Mouse (Mus musculus): ENCODE results near the gene Zfand3. TPM values are rescaled to one million over a fixed set of nuclear protein-coding genes. Genes with fewer than 3 reads are reported as not detected.

The Zfand3 gene
- polyA plus RNA-seq (2014; fragmentation: Nextera tagmentation; extraction: Ambion mirVana) = 53.6 and 55.1 TPM in 2 replicates

GRCm38 (mm10) chr17:30004203-30005102 is at the start of gene Zfand3:
Zfand3 (plus strand) TSS chr17:30004733.
- Histone ChIP-seq H3K9ac (ENCODE audit: low read length) (peak within 1 kb of the TSS; percentile 97), H3K27me3 (ENCODE audit: control insufficient read depth, insufficient read depth, low read length) (no peaks in the 10 kb centered on the region), H3K4me1 (ENCODE audit: control insufficient read depth, insufficient read depth, low read length) (peaks cover 20% of the 10 kb centered on the region), H3K9me3 (ENCODE audit: control insufficient read depth, low read length) (no peaks in the 10 kb centered on the region), H3K4me3 (ENCODE audit: low read depth, low read length) (peak within 1 kb of the TSS; percentile 96), H3K36me3 (ENCODE audit: control insufficient read depth, insufficient read depth, low read length) (no peaks in the 10 kb centered on the region), H3K27ac (replicated peaks; ENCODE audit: low read depth, low read length) (peak within 1 kb of the TSS; percentile 99), H3K4me2 (ENCODE audit: low read depth, severe bottlenecking) (peak within 1 kb of the TSS; percentile 73)
- DNase-seq (ENCODE audit: low spot score) = peak; percentile 98
- peak; percentile 92 for ATAC-seq (ENCODE audit: insufficient number of reproducible peaks, low FRiP score, low TSS enrichment, low read depth)
- under 1% methylated on average over 63 of the region's 93 CpGs for WGBS

- H3K9ac ChIP-seq (ENCODE audit: low read length) = no peak overlapping the region
- H3K36me3 ChIP-seq (ENCODE audit: control insufficient read depth, insufficient read depth, low read length) = no peaks in the 10 kb centered on the region
- H3K4me3 ChIP-seq (ENCODE audit: low read depth, low read length) = no peak overlapping the region
- H3K9me3 ChIP-seq (ENCODE audit: control insufficient read depth, low read length) = peaks cover 5% of the 10 kb centered on the region; the same call in 1 of the 2 replicates
- DNase-seq (ENCODE audit: low spot score) = no peak
- 74% methylated on average over 8 of the region's 8 CpGs for WGBS
- no peak overlapping the region for H3K4me2 ChIP-seq (ENCODE audit: low read depth, severe bottlenecking)
- peaks cover 2% of the 10 kb centered on the region for H3K4me1 ChIP-seq (ENCODE audit: control insufficient read depth, insufficient read depth, low read length)
- H3K27ac ChIP-seq (replicated peaks; ENCODE audit: low read depth, low read length) = no peak overlapping the region
- no peaks in the 10 kb centered on the region for H3K27me3 ChIP-seq (ENCODE audit: control insufficient read depth, insufficient read depth, low read length)
- ATAC-seq (ENCODE audit: insufficient number of reproducible peaks, low FRiP score, low TSS enrichment, low read depth) = no peak
Measured at GRCm38 (mm10) chr17:29955880-29956279, 48.7 kb upstream of the Zfand3 start.

DNA sequence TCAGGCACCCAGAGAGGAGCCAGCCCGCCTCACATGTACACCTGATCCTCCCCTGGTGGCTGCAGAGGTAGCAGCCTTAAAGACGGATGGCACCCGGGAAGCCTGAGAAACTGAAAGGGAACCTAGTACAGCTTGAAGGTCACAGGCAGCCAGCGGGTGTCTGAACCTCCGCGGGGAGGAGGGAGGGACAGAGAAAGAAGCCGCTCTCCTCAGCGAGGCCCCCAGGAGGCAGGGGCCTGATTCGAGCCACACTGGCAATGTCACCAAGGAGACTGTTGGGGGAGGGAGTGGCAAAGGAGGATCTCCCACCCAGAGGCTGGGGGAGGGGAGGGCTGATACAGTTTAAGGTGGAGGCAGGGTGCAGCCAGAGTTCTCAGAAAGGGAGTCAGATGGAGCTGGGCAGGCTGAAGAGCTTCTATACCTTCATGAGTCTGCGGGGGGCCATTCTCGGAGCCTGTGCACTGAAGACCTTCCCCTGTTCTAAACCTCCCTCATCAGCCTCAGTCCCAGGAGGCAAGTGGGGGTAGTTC is 40.7 kb upstream of the Zfand3 start:
- no peak overlapping the region for H3K9ac ChIP-seq (ENCODE audit: low read length)
- ATAC-seq (ENCODE audit: insufficient number of reproducible peaks, low FRiP score, low TSS enrichment, low read depth) (no peak), DNase-seq (ENCODE audit: low spot score) (no peak)
- H3K4me2 ChIP-seq (ENCODE audit: low read depth, severe bottlenecking) = peak overlapping the region; percentile 1; the same call in 1 of the 2 replicates
- no peak overlapping the region for H3K4me3 ChIP-seq (ENCODE audit: low read depth, low read length)
- H3K36me3 ChIP-seq (ENCODE audit: control insufficient read depth, insufficient read depth, low read length) = no peaks in the 10 kb centered on the region
- H3K27me3 ChIP-seq (ENCODE audit: control insufficient read depth, insufficient read depth, low read length) = peaks cover 16% of the 10 kb centered on the region
- H3K4me1 ChIP-seq (ENCODE audit: control insufficient read depth, insufficient read depth, low read length) = peaks cover 15% of the 10 kb centered on the region
- H3K27ac ChIP-seq (replicated peaks; ENCODE audit: low read depth, low read length) = no peak overlapping the region
- H3K9me3 ChIP-seq (ENCODE audit: control insufficient read depth, low read length) = peaks cover 5% of the 10 kb centered on the region; the same call in 1 of the 2 replicates
- WGBS = 4% methylated on average over 11 of the region's 11 CpGs

DNA sequence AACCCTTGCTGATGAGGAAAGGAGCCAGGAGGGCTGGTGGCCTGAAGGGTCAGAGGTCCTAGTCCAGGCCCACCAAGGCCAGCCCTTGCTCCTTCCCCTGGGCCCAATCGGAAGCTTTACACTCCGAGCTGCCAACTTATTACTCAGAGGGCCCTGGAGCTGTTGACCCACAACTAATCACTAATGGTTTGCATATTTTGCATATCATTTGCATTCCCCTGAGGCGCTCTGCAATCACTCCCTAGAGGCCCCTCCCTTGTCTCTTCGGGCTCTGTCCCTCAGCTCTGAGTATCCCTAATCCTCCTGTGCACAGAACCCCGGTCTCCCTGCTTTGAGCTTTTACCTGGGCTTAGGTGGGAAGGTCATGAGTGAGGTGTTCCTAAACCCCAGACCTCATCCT is 39.0 kb upstream of the Zfand3 start:
- WGBS = 7% methylated on average over 5 of the region's 5 CpGs
- Histone ChIP-seq H3K4me1 (ENCODE audit: control insufficient read depth, insufficient read depth, low read length) (peaks cover 15% of the 10 kb centered on the region), H3K9me3 (ENCODE audit: control insufficient read depth, low read length) (no peaks in the 10 kb centered on the region), H3K36me3 (ENCODE audit: control insufficient read depth, insufficient read depth, low read length) (no peaks in the 10 kb centered on the region), H3K27me3 (ENCODE audit: control insufficient read depth, insufficient read depth, low read length) (peaks cover 16% of the 10 kb centered on the region), H3K4me3 (ENCODE audit: low read depth, low read length) (no peak overlapping the region), H3K9ac (ENCODE audit: low read length) (no peak overlapping the region), H3K4me2 (ENCODE audit: low read depth, severe bottlenecking) (no peak overlapping the region), H3K27ac (replicated peaks; ENCODE audit: low read depth, low read length) (no peak overlapping the region)
- DNase-seq (ENCODE audit: low spot score) (no peak), ATAC-seq (ENCODE audit: insufficient number of reproducible peaks, low FRiP score, low TSS enrichment, low read depth) (no peak)

GRCm38 (mm10) chr17:29970037-29970555 is 34.4 kb upstream of the Zfand3 start, which contains the start of gene Mdga1:
Mdga1 (minus strand) TSS chr17:29970087.
- Histone ChIP-seq H3K9ac (ENCODE audit: low read length) (no peak within 1 kb of the TSS), H3K4me3 (ENCODE audit: low read depth, low read length) (no peak within 1 kb of the TSS), H3K9me3 (ENCODE audit: control insufficient read depth, low read length) (no peaks in the 10 kb centered on the region), H3K36me3 (ENCODE audit: control insufficient read depth, insufficient read depth, low read length) (no peaks in the 10 kb centered on the region), H3K27ac (replicated peaks; ENCODE audit: low read depth, low read length) (no peak within 1 kb of the TSS), H3K27me3 (ENCODE audit: control insufficient read depth, insufficient read depth, low read length) (peaks cover 4% of the 10 kb centered on the region), H3K4me2 (ENCODE audit: low read depth, severe bottlenecking) (no peak within 1 kb of the TSS), H3K4me1 (ENCODE audit: control insufficient read depth, insufficient read depth, low read length) (0 out of 2 replicates have a peak, but pooled peaks cover 3% of the 10 kb centered on the region)
- DNase-seq (ENCODE audit: low spot score) (no peak), ATAC-seq (ENCODE audit: insufficient number of reproducible peaks, low FRiP score, low TSS enrichment, low read depth) (no peak)
- 75% methylated on average over 7 of the region's 7 CpGs for WGBS

DNA sequence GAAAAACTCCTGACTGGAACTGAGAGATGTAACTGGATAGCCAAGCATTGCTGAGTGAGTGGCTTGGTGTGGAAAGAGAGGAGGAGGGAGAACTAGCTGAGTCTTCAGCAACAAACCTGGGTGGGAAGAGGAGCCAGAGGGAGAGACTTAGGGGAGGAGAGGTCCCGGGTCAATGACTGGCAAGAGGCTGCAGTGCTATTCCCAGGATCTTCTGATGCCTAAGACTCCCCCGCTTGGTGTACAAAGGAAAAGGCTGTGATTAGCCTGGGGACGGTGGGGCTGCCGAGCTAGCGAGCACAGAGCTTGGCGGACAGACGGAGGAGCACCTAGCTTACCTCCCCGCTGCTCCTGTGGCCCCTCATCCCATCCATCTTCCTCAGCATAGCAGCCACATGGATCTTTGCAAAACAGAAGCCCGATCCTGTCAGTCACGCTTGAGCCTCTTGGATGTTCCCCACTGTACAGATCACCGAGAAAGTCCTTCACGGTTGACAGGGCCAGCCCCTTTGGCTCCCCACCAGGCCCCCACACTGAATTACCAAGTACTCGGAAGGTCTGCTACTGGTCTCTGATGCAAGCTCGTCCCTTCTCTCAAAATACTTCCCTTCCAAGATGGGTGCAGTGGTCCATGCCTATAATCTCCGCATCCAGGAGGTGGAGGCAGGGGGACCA is 32.6 kb upstream of the Zfand3 start:
- Histone ChIP-seq H3K27me3 (ENCODE audit: control insufficient read depth, insufficient read depth, low read length) (no peaks in the 10 kb centered on the region), H3K27ac (replicated peaks; ENCODE audit: low read depth, low read length) (no peak overlapping the region), H3K4me1 (ENCODE audit: control insufficient read depth, insufficient read depth, low read length) (no peaks in the 10 kb centered on the region), H3K4me3 (ENCODE audit: low read depth, low read length) (no peak overlapping the region), H3K9ac (ENCODE audit: low read length) (no peak overlapping the region), H3K4me2 (ENCODE audit: low read depth, severe bottlenecking) (no peak overlapping the region), H3K9me3 (ENCODE audit: control insufficient read depth, low read length) (no peaks in the 10 kb centered on the region), H3K36me3 (ENCODE audit: control insufficient read depth, insufficient read depth, low read length) (no peaks in the 10 kb centered on the region)
- 51% methylated on average over 15 of the region's 15 CpGs for WGBS
- no peak for DNase-seq (ENCODE audit: low spot score)
- no peak for ATAC-seq (ENCODE audit: insufficient number of reproducible peaks, low FRiP score, low TSS enrichment, low read depth)

DNA sequence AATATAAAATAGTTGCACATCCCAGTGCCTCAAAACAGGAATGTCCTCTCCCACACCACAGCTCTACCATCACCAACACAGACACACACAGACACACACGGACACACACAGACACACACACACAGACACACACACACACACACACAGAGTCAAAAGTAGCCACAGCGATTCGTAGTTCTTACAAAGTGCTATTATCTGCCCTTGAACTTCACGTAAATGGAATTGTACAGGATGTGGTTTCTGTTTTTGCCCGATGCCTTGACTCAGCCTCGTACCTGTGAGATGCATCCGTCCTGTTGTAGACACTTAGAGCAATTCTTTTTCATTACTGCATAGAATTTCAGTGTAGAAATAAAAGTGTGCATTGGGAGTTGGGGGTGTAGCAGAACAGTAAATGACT is 31.3 kb upstream of the Zfand3 start:
- H3K4me1 ChIP-seq (ENCODE audit: control insufficient read depth, insufficient read depth, low read length) = no peaks in the 10 kb centered on the region
- H3K9ac ChIP-seq (ENCODE audit: low read length) = no peak overlapping the region
- H3K4me2 ChIP-seq (ENCODE audit: low read depth, severe bottlenecking) = no peak overlapping the region
- H3K27me3 ChIP-seq (ENCODE audit: control insufficient read depth, insufficient read depth, low read length) = no peaks in the 10 kb centered on the region
- H3K4me3 ChIP-seq (ENCODE audit: low read depth, low read length) = no peak overlapping the region
- ATAC-seq (ENCODE audit: insufficient number of reproducible peaks, low FRiP score, low TSS enrichment, low read depth) = no peak
- DNase-seq (ENCODE audit: low spot score) = no peak
- H3K9me3 ChIP-seq (ENCODE audit: control insufficient read depth, low read length) = no peaks in the 10 kb centered on the region
- H3K36me3 ChIP-seq (ENCODE audit: control insufficient read depth, insufficient read depth, low read length) = no peaks in the 10 kb centered on the region
- H3K27ac ChIP-seq (replicated peaks; ENCODE audit: low read depth, low read length) = no peak overlapping the region
- WGBS = 95% methylated on average over 7 of the region's 7 CpGs

- H3K4me2 ChIP-seq (ENCODE audit: low read depth, severe bottlenecking) = no peak overlapping the region
- no peaks in the 10 kb centered on the region for H3K27me3 ChIP-seq (ENCODE audit: control insufficient read depth, insufficient read depth, low read length)
- no peak overlapping the region for H3K4me3 ChIP-seq (ENCODE audit: low read depth, low read length)
- H3K9ac ChIP-seq (ENCODE audit: low read length) = no peak overlapping the region
- DNase-seq (ENCODE audit: low spot score) (peak; percentile 91), ATAC-seq (ENCODE audit: insufficient number of reproducible peaks, low FRiP score, low TSS enrichment, low read depth) (no peak)
- no peaks in the 10 kb centered on the region for H3K36me3 ChIP-seq (ENCODE audit: control insufficient read depth, insufficient read depth, low read length)
- no peak overlapping the region for H3K27ac ChIP-seq (replicated peaks; ENCODE audit: low read depth, low read length)
- 7% methylated on average over 8 of the region's 8 CpGs for WGBS
- H3K4me1 ChIP-seq (ENCODE audit: control insufficient read depth, insufficient read depth, low read length) = no peaks in the 10 kb centered on the region
- no peaks in the 10 kb centered on the region for H3K9me3 ChIP-seq (ENCODE audit: control insufficient read depth, low read length)
Measured at GRCm38 (mm10) chr17:29975731-29976130, 28.8 kb upstream of the Zfand3 start.
